Mouse (Mus musculus) hindbrain, postnatal 0 days (tissue): Measurements from ENCODE around the gene Arl4c. TPM values are rescaled to one million over a fixed set of nuclear protein-coding genes. Genes with fewer than 3 reads are reported as not detected.

ENCODE experiments used
- ATAC-seq: fragments of 200-750 bp; cut with Nextera tagmentation; 2 replicates; pipeline ENCODE4 v1.8.0; 2017; ENCODE audit warnings: mild to moderate bottlenecking, moderate TSS enrichment, moderate library complexity
- DNase-seq: peaks from one replicate; pipeline ENCODE4 v3.0.0-alpha.2; 2015; ENCODE audit warnings: low spot score
- H3K27ac ChIP-seq: fragments of 300-500 bp; sonication (generic); 2 replicates; pipeline ENCODE4 v1.5.1; 2014; ENCODE audit warnings: mild to moderate bottlenecking
- H3K27me3 ChIP-seq: fragments of 300-500 bp; sonication (generic); 2 replicates; pipeline ENCODE4 v1.6.1; 2014; ENCODE audit warnings: low read length, mixed read lengths; ENCODE audit not compliant: insufficient read depth
- H3K36me3 ChIP-seq: fragments of 300-500 bp; sonication (generic); 2 replicates; pipeline ENCODE4 v1.6.1; 2014; ENCODE audit warnings: low read length, mixed read lengths; ENCODE audit not compliant: insufficient read depth
- H3K4me1 ChIP-seq: fragments of 300-500 bp; sonication (generic); 2 replicates; pipeline ENCODE4 v1.6.1; 2014; ENCODE audit warnings: antibody characterized with exemption, low read length, mixed read lengths; ENCODE audit not compliant: insufficient read depth
- H3K4me2 ChIP-seq: fragments of 300-500 bp; sonication (generic); 2 replicates; pipeline ENCODE4 v1.6.1; 2014; ENCODE audit warnings: low read depth, mild to moderate bottlenecking, low read length, moderate library complexity, mixed read lengths
- H3K4me3 ChIP-seq: fragments of 300-500 bp; sonication (generic); 2 replicates; pipeline ENCODE4 v1.5.1; 2014; ENCODE audit warnings: low read length
- H3K9ac ChIP-seq: fragments of 300-500 bp; sonication (generic); replicated peaks from 2 replicates; pipeline ENCODE4 v1.6.1; 2014; ENCODE audit warnings: mild to moderate bottlenecking, low read length, moderate library complexity, mixed read lengths
- H3K9me3 ChIP-seq: fragments of 300-500 bp; sonication (generic); 2 replicates; pipeline ENCODE4 v1.6.1; 2016; ENCODE audit warnings: low read length, mixed read lengths
- CTCF ChIP-seq: IDR thresholded peaks from 2 replicates; pipeline ENCODE4 v1.5.1; 2016; ENCODE audit warnings: antibody characterized with exemption, control low read depth, low read depth
- WGBS: fragments of 180-500 bp; shearing (Covaris S2); extraction: QIAGEN DNeasy Blood & Tissue Kit; methylation state at CpG from one replicate; pipeline ENCODE4 v1.1.7; 2014; 5-methylcytosine and 5-hydroxymethylcytosine counted together
- polyA plus RNA-seq: library from polyadenylated mRNA; unstranded; fragments of >200 nt; fragmentation: Nextera tagmentation; extraction: Ambion mirVana; gene quantifications from 2 replicates; pipeline ENCODE4 v1.2.1, GENCODE M21; 2015
- total RNA-seq: library from RNA; depleted of rRNA; stranded (reverse); fragments of >200 nt; gene quantifications from 2 replicates; pipeline ENCODE4 v1.2.3, GENCODE M21; 2014

The Arl4c gene
- total and polyA plus RNA-seq, 2 experiments from 2014 or later: 34.7 to 69.3 TPM

- H3K4me1 ChIP-seq: peaks cover 13% of the 10 kb centered on the region
- no peak overlapping the region for H3K9ac ChIP-seq
- no peaks in the 10 kb centered on the region for H3K36me3 ChIP-seq
- H3K4me3 ChIP-seq: no peak overlapping the region
- DNase-seq (peak; percentile 55), ATAC-seq (no peak)
- WGBS: 68% methylated on average over 6 of the region's 6 CpGs
- no peak overlapping the region for H3K27ac ChIP-seq
- TF ChIP-seq CTCF: peak; percentile 64
- no peaks in the 10 kb centered on the region for H3K9me3 ChIP-seq
- no peak overlapping the region for H3K4me2 ChIP-seq
- no peaks in the 10 kb centered on the region for H3K27me3 ChIP-seq
Observed at GRCm38 (mm10) chr1:88705050-88705449, 3.0 kb upstream of the Arl4c start.

GRCm38 (mm10) chr1:88700961-88701861 is 810 bp downstream of the Arl4c start:
- Histone ChIP-seq H3K36me3 (no peaks in the 10 kb centered on the region; the same call in 1 of the 2 replicates), H3K4me2 (peak overlapping the region; percentile 67), H3K9ac (peak overlapping the region; percentile 97), H3K27me3 (no peaks in the 10 kb centered on the region), H3K27ac (peak overlapping the region; percentile 97), H3K4me1 (0 out of 2 replicates have a peak, but pooled peaks cover 9% of the 10 kb centered on the region), H3K4me3 (peak overlapping the region; percentile 92), H3K9me3 (no peaks in the 10 kb centered on the region)
- DNase-seq: peak; percentile 68
- peak; percentile 37 for ATAC-seq
- 1% methylated on average over 71 of the region's 78 CpGs for WGBS
- TF ChIP-seq CTCF: no peak

- peak; percentile 76 for DNase-seq
- WGBS: 4% methylated on average over 25 of the region's 25 CpGs
- H3K9ac ChIP-seq: peak overlapping the region; percentile 97
- TF ChIP-seq CTCF: no peak; the same call in 1 of the 2 replicates
- no peaks in the 10 kb centered on the region for H3K27me3 ChIP-seq
- peak overlapping the region; percentile 67 for H3K4me2 ChIP-seq
- no peaks in the 10 kb centered on the region; the same call in 1 of the 2 replicates for H3K36me3 ChIP-seq
- 0 out of 2 replicates have a peak, but pooled peaks cover 9% of the 10 kb centered on the region for H3K4me1 ChIP-seq
- peak overlapping the region; percentile 92 for H3K4me3 ChIP-seq
- peak overlapping the region; percentile 97 for H3K27ac ChIP-seq
- peak; percentile 28 for ATAC-seq
- H3K9me3 ChIP-seq: no peaks in the 10 kb centered on the region
Observed at GRCm38 (mm10) chr1:88699856-88700791, 1.9 kb downstream of the Arl4c start.

- ATAC-seq (no peak), DNase-seq (peak; percentile 74)
- Histone ChIP-seq H3K9me3 (no peaks in the 10 kb centered on the region), H3K4me1 (0 out of 2 replicates have a peak, but pooled peaks cover 9% of the 10 kb centered on the region), H3K27me3 (no peaks in the 10 kb centered on the region), H3K4me3 (peak overlapping the region; percentile 92), H3K9ac (peak overlapping the region; percentile 97), H3K4me2 (peak overlapping the region; percentile 67), H3K27ac (peak overlapping the region; percentile 97), H3K36me3 (no peaks in the 10 kb centered on the region; the same call in 1 of the 2 replicates)
- no peak for TF ChIP-seq CTCF
- 9% methylated on average over 5 of the region's 5 CpGs for whole genome bisulfite sequencing
Observed at GRCm38 (mm10) chr1:88699401-88699800, 2.6 kb downstream of the Arl4c start.

GRCm38 (mm10) chr1:88698926-88699325 is 3.1 kb downstream of the Arl4c start:
- DNase-seq (peak; percentile 29), ATAC-seq (no peak)
- WGBS: 4% methylated on average over 5 of the region's 5 CpGs
- Histone ChIP-seq H3K4me3 (peak overlapping the region; percentile 92), H3K4me1 (0 out of 2 replicates have a peak, but pooled peaks cover 9% of the 10 kb centered on the region), H3K27ac (peak overlapping the region; percentile 45), H3K9me3 (no peaks in the 10 kb centered on the region), H3K36me3 (no peaks in the 10 kb centered on the region; the same call in 1 of the 2 replicates), H3K4me2 (peak overlapping the region; percentile 67), H3K27me3 (no peaks in the 10 kb centered on the region), H3K9ac (peak overlapping the region; percentile 97)
- TF ChIP-seq CTCF: no peak

GRCm38 (mm10) chr1:88698131-88698530 is 3.9 kb downstream of the Arl4c start:
- Histone ChIP-seq H3K36me3 (no peaks in the 10 kb centered on the region; the same call in 1 of the 2 replicates), H3K27me3 (no peaks in the 10 kb centered on the region), H3K27ac (no peak overlapping the region), H3K9me3 (no peaks in the 10 kb centered on the region), H3K4me2 (peak overlapping the region; percentile 67), H3K4me1 (0 out of 2 replicates have a peak, but pooled peaks cover 9% of the 10 kb centered on the region), H3K4me3 (peak overlapping the region; percentile 92), H3K9ac (peak overlapping the region; percentile 18; the same call in 1 of the 2 replicates)
- no peak for TF ChIP-seq CTCF
- WGBS: 76% methylated on average over 6 of the region's 6 CpGs
- DNase-seq (no peak), ATAC-seq (no peak)
